Mouse (Mus musculus) stomach, postnatal 0 days (tissue): ENCODE data around the gene Noa1.

Experiments used
- CTCF ChIP-seq: IDR thresholded peaks from 2 replicates; pipeline ENCODE4 v1.5.1; 2016; ENCODE audit warnings: antibody characterized with exemption, low read depth, mild to moderate bottlenecking, moderate library complexity
- EP300 ChIP-seq: optimal IDR thresholded peaks from 2 replicates; pipeline ENCODE3; 2016; ENCODE audit warnings: antibody characterized with exemption

DNA sequence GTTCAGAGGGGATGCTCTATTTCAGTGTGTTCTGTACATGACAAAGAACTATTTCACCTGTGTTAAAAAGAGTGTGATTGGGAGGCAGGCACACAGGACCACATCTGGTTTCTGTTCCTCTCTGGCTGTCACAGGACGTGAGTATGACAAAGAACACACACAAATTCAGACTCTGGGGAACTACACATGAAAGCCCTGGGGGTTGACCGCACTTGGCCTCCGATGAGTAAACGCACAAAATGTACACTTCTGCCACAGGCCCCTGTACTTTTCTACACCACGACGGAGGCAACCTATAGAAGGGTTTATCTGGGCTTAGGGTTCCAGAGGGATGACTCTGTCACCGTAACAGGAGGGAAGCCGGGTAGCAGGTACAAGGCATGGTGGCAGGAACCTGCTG is 20.2 kb downstream of the Noa1 start:
- TF ChIP-seq CTCF (no peak), EP300 (no peak)
